Mouse (Mus musculus): ENCODE data around the gene Gpr88.

DNA sequence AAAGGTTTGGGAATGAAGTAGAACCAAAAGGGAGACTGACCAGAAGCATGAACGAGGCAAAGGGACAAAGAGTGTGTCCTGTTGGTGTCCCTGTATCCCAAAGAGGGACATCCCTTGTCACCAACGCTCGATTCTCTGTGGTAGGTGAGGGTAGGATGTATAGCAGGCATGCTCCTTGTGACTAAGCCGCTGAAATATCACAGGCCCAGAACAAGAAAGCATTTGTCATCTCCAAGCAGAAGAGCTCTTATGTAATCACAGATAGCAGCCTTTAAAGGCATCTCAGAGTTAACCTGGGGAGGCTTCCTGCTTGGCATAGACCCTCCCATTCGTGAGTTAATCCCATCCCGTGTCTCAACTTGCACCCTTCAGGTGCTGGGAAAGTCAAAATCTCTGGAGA lies 8.8 kb downstream of the Gpr88 start:
- TF ChIP-seq CTCF (IDR thresholded peaks at IDR 0.05; ENCODE audit: control insufficient read depth, insufficient read depth, low read length) (no peak), POLR2A (IDR thresholded peaks at IDR 0.05; ENCODE audit: borderline replicate concordance, control insufficient read depth, low read depth, low read length) (no peak)

Data from bone marrow, adult 2 months (tissue).